Mouse (Mus musculus) neural tube, embryonic 12.5 days (tissue): ENCODE measurements at regions not wholly inside any gene's neighbourhood (a gene's known extent, or its start where the extent isn't known, plus 50 kb on each side); places are given as distances from the start of the nearest gene placed in this dataset.

Experiments used
- ATAC-seq: fragments of 200-750 bp; cut with Nextera tagmentation; 2 replicates; pipeline ENCODE4 v1.8.0; 2017; ENCODE audit warnings: low read depth, mild to moderate bottlenecking, moderate TSS enrichment, moderate library complexity; ENCODE audit not compliant: low FRiP score
- H3K27ac ChIP-seq: fragments of 300-500 bp; sonication (generic); 2 replicates; pipeline ENCODE4 v1.5.1; 2016
- H3K27me3 ChIP-seq: fragments of 300-500 bp; sonication (generic); replicated peaks from 2 replicates; pipeline ENCODE4 v1.6.1; 2016; ENCODE audit warnings: mild to moderate bottlenecking
- H3K36me3 ChIP-seq: fragments of 300-500 bp; sonication (generic); 2 replicates; pipeline ENCODE4 v1.6.1; 2016; ENCODE audit warnings: mild to moderate bottlenecking
- H3K4me1 ChIP-seq: fragments of 300-500 bp; sonication (generic); 2 replicates; pipeline ENCODE4 v1.6.1; 2016
- H3K4me2 ChIP-seq: fragments of 300-500 bp; sonication (generic); replicated peaks from 2 replicates; pipeline ENCODE4 v1.6.1; 2016; ENCODE audit warnings: mild to moderate bottlenecking
- H3K4me3 ChIP-seq: fragments of 300-500 bp; sonication (generic); 2 replicates; pipeline ENCODE4 v1.5.1; 2016
- H3K9ac ChIP-seq: fragments of 300-500 bp; sonication (generic); 2 replicates; pipeline ENCODE4 v1.6.1; 2016; ENCODE audit warnings: mild to moderate bottlenecking
- H3K9me3 ChIP-seq: fragments of 300-500 bp; sonication (generic); 2 replicates; pipeline ENCODE4 v1.6.1; 2016; ENCODE audit warnings: mild to moderate bottlenecking
- WGBS: fragments of 180-500 bp; shearing (Covaris S2); methylation state at CpG from one replicate; pipeline ENCODE4 v1.1.7; 2016; 5-methylcytosine and 5-hydroxymethylcytosine counted together

GRCm38 (mm10) chr3:149294445-149294844 is 304.1 kb upstream of the Adgrl2 start:
- H3K4me1 ChIP-seq = peaks cover 9% of the 10 kb centered on the region
- H3K4me3 ChIP-seq = no peak overlapping the region
- WGBS = 62% methylated on average over 4 of the region's 4 CpGs
- H3K36me3 ChIP-seq = no peaks in the 10 kb centered on the region
- H3K27ac ChIP-seq = no peak overlapping the region
- no peak overlapping the region for H3K9ac ChIP-seq
- no peak overlapping the region for H3K4me2 ChIP-seq
- H3K27me3 ChIP-seq = peaks cover 16% of the 10 kb centered on the region
- no peaks in the 10 kb centered on the region for H3K9me3 ChIP-seq
- ATAC-seq = no peak

- Histone ChIP-seq H3K9me3 (no peaks in the 10 kb centered on the region), H3K27ac (no peak overlapping the region), H3K4me1 (peaks cover 9% of the 10 kb centered on the region), H3K4me3 (no peak overlapping the region), H3K4me2 (no peak overlapping the region), H3K36me3 (no peaks in the 10 kb centered on the region), H3K27me3 (peaks cover 13% of the 10 kb centered on the region), H3K9ac (no peak overlapping the region)
- no peak for ATAC-seq
- WGBS = 60% methylated on average over 3 of the region's 3 CpGs
Observed at GRCm38 (mm10) chr3:149292459-149292858, 302.1 kb upstream of the Adgrl2 start.

DNA sequence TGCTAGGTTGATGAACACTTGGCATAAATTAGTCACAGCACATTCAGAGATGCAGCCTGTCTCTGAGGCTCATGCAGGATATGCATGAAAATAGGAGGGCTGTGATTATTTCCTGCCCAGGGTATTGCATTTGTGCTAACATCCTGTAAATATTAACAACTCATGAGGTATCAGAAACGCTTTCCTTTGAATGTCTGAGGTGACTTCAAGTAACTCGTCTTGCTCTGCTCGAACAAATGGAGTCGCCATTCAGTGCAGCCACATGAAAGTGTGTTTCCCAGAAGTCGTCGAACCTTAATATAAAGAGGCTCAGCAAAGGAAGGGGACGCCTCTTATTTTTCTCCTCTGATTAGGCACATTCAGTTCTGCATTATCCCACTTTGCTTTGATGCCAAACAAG is 301.1 kb upstream of the Adgrl2 start:
- no peak overlapping the region for H3K27ac ChIP-seq
- no peak for ATAC-seq
- H3K9ac ChIP-seq = no peak overlapping the region
- no peaks in the 10 kb centered on the region for H3K9me3 ChIP-seq
- peaks cover 9% of the 10 kb centered on the region; the same call in 1 of the 2 replicates for H3K27me3 ChIP-seq
- no peak overlapping the region for H3K4me3 ChIP-seq
- 43% methylated on average over 7 of the region's 7 CpGs for WGBS
- H3K4me1 ChIP-seq = peaks cover 9% of the 10 kb centered on the region
- no peak overlapping the region for H3K4me2 ChIP-seq
- H3K36me3 ChIP-seq = no peaks in the 10 kb centered on the region

- ATAC-seq = no peak
- peaks cover 2% of the 10 kb centered on the region; the same call in 1 of the 2 replicates for H3K4me1 ChIP-seq
- WGBS = 70% methylated on average over 8 of the region's 8 CpGs
- no peak overlapping the region for H3K4me2 ChIP-seq
- H3K27ac ChIP-seq = no peak overlapping the region
- peaks cover 9% of the 10 kb centered on the region; the same call in 1 of the 2 replicates for H3K27me3 ChIP-seq
- no peak overlapping the region for H3K4me3 ChIP-seq
- no peak overlapping the region for H3K9ac ChIP-seq
- H3K36me3 ChIP-seq = no peaks in the 10 kb centered on the region
- H3K9me3 ChIP-seq = no peaks in the 10 kb centered on the region
Observed at GRCm38 (mm10) chr3:149290228-149290627, 299.9 kb upstream of the Adgrl2 start.

GRCm38 (mm10) chr3:149287080-149287479 is 296.7 kb upstream of the Adgrl2 start:
- no peak for ATAC-seq
- no peak overlapping the region for H3K9ac ChIP-seq
- H3K4me3 ChIP-seq = no peak overlapping the region
- no peak overlapping the region for H3K27ac ChIP-seq
- H3K27me3 ChIP-seq = peaks cover 7% of the 10 kb centered on the region; the same call in 1 of the 2 replicates
- no peaks in the 10 kb centered on the region for H3K36me3 ChIP-seq
- H3K4me2 ChIP-seq = no peak overlapping the region
- WGBS = 92% methylated on average over 4 of the region's 4 CpGs
- H3K4me1 ChIP-seq = no peaks in the 10 kb centered on the region
- H3K9me3 ChIP-seq = no peaks in the 10 kb centered on the region

GRCm38 (mm10) chr3:149284976-149285375 is 294.6 kb upstream of the Adgrl2 start:
- whole genome bisulfite sequencing = 76% methylated on average over 4 of the region's 4 CpGs
- H3K9ac ChIP-seq = no peak overlapping the region
- H3K9me3 ChIP-seq = no peaks in the 10 kb centered on the region
- no peak overlapping the region for H3K4me3 ChIP-seq
- no peaks in the 10 kb centered on the region for H3K36me3 ChIP-seq
- no peaks in the 10 kb centered on the region for H3K4me1 ChIP-seq
- H3K27ac ChIP-seq = no peak overlapping the region
- no peak for ATAC-seq
- no peak overlapping the region for H3K4me2 ChIP-seq
- H3K27me3 ChIP-seq = peaks cover 3% of the 10 kb centered on the region; the same call in 1 of the 2 replicates

DNA sequence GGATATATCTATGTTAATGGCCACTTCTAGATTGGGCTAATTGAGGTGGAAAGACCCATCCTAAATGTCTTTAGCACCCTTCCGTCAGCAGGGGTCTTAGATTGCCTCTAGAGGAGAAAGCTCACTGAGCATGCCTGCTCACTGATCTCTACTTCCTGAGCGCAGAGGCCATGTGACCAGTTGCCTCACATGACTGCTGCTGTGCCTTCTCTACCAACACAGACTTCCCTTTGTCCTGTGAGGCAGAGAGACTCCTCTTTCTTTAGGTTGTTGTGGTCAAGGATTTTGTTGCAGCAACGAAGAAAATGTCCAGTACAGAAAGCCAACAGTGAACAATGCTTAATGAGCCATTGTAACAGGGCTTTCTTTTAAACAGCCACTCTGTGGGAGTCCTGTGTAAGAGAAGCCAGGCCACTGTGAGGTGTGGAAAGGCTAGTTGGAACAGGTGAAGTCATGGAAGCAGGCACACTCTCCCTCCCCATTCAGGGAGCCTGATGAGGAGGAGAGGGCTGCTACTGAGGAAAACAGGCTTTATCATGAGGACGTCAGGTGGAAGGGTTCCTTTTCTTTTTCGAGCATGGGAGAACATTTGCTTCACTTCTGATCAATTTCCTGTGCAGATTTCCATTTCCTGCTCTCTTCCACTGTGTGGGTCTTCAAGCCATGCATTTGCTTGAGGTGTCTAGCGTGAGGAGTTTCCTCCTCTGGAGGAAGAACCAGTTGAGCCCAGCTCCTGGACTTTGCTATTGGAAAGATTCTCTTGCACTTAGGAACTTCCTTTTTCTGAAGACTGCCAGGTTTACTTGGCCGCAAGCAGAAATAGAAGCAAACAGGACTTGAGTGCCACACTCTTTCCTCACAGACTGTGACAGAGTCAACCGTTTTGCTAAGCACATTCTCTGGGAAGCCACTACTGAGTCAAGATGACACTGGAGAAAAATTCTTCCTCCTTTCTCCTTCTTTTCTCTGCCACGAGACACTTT is 290.7 kb upstream of the Adgrl2 start:
- Histone ChIP-seq H3K36me3 (no peaks in the 10 kb centered on the region), H3K27me3 (no peaks in the 10 kb centered on the region), H3K4me1 (no peaks in the 10 kb centered on the region), H3K4me3 (no peak overlapping the region), H3K9me3 (no peaks in the 10 kb centered on the region), H3K4me2 (no peak overlapping the region), H3K9ac (no peak overlapping the region), H3K27ac (no peak overlapping the region)
- WGBS = 83% methylated on average over 9 of the region's 9 CpGs
- no peak for ATAC-seq

DNA sequence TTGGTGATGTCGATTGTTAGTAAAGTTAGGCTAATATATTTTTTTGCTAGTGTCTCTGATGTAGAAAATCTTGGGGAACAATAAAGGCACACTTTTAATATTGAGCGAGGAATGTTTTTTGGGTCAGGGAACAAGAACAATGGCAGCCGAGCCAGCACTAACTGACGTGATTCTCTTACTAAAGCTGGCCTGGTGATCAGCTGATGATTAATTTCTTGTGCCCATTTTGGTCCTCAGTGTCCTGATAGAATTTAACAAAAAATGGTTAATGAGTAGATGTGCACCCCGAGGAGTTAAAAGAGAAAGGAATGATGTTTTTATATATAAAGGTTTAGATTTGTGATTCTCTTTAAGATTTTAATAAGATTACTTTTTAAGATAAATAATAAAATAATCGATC is 289.0 kb upstream of the Adgrl2 start:
- no peak for ATAC-seq
- Histone ChIP-seq H3K27ac (no peak overlapping the region), H3K27me3 (no peaks in the 10 kb centered on the region), H3K9ac (no peak overlapping the region), H3K9me3 (no peaks in the 10 kb centered on the region), H3K4me3 (no peak overlapping the region), H3K4me2 (no peak overlapping the region), H3K36me3 (no peaks in the 10 kb centered on the region), H3K4me1 (no peaks in the 10 kb centered on the region)
- 52% methylated on average over 6 of the region's 6 CpGs for WGBS

GRCm38 (mm10) chr3:149277812-149278211 is 287.5 kb upstream of the Adgrl2 start:
- H3K4me2 ChIP-seq = no peak overlapping the region
- no peak overlapping the region for H3K4me3 ChIP-seq
- ATAC-seq = no peak
- 87% methylated on average over 3 of the region's 3 CpGs for WGBS
- no peak overlapping the region for H3K27ac ChIP-seq
- no peaks in the 10 kb centered on the region for H3K27me3 ChIP-seq
- H3K9me3 ChIP-seq = no peaks in the 10 kb centered on the region
- no peaks in the 10 kb centered on the region for H3K4me1 ChIP-seq
- no peaks in the 10 kb centered on the region for H3K36me3 ChIP-seq
- no peak overlapping the region for H3K9ac ChIP-seq

- Histone ChIP-seq H3K27me3 (no peaks in the 10 kb centered on the region), H3K9ac (no peak overlapping the region), H3K9me3 (no peaks in the 10 kb centered on the region), H3K4me3 (no peak overlapping the region), H3K4me1 (no peaks in the 10 kb centered on the region), H3K27ac (no peak overlapping the region), H3K4me2 (no peak overlapping the region), H3K36me3 (no peaks in the 10 kb centered on the region)
- no peak for ATAC-seq
- WGBS = 77% methylated on average over 6 of the region's 6 CpGs
Observed at GRCm38 (mm10) chr3:149275478-149276132, 285.2 kb upstream of the Adgrl2 start.

- 86% methylated on average over 5 of the region's 5 CpGs for WGBS
- H3K27ac ChIP-seq = no peak overlapping the region
- no peaks in the 10 kb centered on the region for H3K4me1 ChIP-seq
Observed at GRCm38 (mm10) chr3:149274987-149275386, 284.6 kb upstream of the Adgrl2 start.

GRCm38 (mm10) chr3:149273993-149274692 is 283.8 kb upstream of the Adgrl2 start:
- no peak overlapping the region for H3K9ac ChIP-seq
- H3K27me3 ChIP-seq = no peaks in the 10 kb centered on the region
- H3K36me3 ChIP-seq = no peaks in the 10 kb centered on the region
- WGBS = 69% methylated on average over 12 of the region's 12 CpGs
- H3K4me3 ChIP-seq = no peak overlapping the region
- no peak overlapping the region for H3K27ac ChIP-seq
- no peak for ATAC-seq
- no peak overlapping the region for H3K4me2 ChIP-seq
- H3K9me3 ChIP-seq = no peaks in the 10 kb centered on the region
- no peaks in the 10 kb centered on the region for H3K4me1 ChIP-seq

More at GRCm38 (mm10) chr3:149274987-149275386, 284.6 kb upstream of the Adgrl2 start:
- Histone ChIP-seq H3K36me3 (no peaks in the 10 kb centered on the region), H3K27me3 (no peaks in the 10 kb centered on the region), H3K9me3 (no peaks in the 10 kb centered on the region), H3K4me3 (no peak overlapping the region), H3K4me2 (no peak overlapping the region), H3K9ac (no peak overlapping the region)
- no peak for ATAC-seq
